Mouse (Mus musculus): ENCODE results near the gene Gm20696.

The Gm20696 gene

DNA sequence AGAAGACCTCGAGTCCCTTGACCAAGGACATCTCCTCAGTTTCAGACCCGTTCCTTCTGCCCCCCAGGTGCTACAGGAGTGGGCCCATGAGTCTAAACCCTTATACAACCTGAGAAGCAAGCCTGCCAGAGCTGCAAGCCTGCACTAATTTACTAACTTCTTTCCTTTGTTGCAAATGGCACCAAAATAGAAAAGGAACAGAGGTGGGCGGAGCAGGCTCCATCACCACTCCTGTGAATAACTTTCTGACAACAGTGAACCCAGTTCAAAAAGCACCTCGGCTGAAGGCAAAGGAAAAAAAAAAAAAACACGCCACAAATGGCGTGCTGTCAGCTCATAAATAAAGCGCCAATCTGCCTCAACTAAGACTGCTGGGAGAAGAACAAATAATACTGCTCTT lies 225.5 kb downstream of the Gm20696 start:
- no peak for DNase-seq (ENCODE audit: inconsistent ontology term)

DNA sequence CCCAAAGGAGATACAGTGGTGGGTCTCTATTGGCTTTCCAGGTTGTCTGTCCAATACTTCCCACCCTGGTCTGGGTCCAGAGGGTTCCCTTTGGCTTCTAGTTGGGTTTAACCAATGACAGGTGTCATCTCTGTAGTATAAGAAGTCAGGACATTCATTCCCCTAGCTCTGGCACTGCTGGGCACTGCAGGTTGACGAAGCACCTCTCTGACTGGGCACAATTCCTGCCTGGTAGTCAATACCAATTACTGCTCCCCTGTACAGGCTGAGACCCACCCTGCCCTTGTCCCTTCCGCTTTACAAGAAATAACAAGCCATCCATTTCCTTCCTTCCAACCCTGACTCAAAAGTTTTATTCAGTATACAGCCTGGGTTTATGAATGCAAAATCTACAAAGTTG lies 226.0 kb downstream of the Gm20696 start:
- no peak for DNase-seq (ENCODE audit: inconsistent ontology term)

DNA sequence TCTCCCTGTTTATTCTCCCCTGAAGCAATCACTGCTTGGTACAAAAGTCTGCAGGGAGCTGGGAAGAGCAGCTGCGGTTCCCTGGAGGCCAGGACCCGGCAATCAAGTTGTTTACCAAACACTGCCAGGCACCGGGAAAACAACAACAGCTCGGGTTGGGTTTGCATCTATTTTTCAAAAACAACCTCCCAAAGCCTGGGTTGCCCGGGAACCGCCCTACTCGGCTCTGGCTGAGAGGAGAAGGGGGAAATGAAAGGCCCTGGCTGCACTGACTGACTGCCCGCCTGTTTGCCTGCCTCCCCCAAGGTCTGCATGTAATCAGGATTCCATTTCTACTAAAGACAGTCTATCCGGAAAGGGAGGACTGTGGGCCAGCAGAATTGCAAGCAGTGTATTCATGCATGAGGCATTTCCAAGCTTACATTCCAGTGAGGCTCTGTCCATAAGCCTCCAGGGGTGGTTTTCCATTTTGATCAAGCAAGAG lies 226.7 kb downstream of the Gm20696 start:
- peak; percentile 86 for DNase-seq (ENCODE audit: inconsistent ontology term)

DNA sequence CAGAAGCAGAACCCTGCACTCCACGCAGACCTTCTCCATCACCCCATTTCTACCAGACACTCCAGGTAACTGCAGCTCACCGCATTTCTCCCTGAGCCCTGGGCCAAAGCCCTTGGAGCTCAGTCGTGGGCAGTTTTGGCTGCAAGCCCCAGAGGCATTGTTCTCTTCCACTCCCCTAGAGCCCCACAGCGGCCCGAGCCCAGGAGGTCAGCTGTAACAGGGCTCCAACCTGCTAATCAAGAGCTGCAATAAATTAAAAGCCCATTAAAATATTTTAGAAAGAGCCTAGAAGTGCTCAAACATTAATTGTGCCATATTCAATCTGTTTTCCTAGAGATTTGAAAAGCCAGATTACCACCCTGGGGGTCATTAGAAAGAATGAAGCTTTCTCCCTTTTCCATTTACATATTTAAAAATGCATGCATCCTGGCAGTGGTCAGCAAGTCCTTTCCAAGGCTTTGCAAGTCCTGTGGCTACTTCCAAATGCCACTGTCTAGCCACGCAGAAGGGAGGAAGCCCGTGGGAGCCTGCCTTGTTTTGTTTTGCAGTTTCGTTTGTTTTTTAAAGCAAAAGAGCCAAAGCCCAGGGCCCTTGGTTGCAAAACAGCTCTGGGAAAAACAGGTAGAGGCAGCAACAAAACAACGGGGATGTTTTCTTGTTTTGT lies 227.3 kb downstream of the Gm20696 start:
- peak; percentile 73 for DNase-seq (ENCODE audit: inconsistent ontology term)

DNA sequence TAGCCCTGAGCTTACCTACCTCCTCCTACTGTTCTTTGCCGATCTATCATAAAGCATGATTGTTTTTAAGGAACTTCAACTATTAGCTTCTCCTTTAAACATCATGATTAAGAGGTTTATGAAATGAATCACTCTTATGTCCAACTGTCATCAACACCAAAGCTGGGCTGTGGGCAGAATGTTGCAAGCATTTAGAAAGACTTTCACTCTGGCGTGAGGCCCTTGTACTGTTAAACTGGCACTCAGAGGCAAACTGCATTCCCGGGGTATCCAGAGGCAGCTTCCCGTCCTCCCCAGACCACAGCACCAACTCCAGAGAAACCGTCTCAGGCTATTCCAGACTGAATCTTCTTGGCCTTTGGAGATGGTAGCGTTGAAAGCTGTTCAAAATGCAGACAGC lies 230.2 kb downstream of the Gm20696 start:
- DNase-seq (ENCODE audit: inconsistent ontology term): peak; percentile 51

DNA sequence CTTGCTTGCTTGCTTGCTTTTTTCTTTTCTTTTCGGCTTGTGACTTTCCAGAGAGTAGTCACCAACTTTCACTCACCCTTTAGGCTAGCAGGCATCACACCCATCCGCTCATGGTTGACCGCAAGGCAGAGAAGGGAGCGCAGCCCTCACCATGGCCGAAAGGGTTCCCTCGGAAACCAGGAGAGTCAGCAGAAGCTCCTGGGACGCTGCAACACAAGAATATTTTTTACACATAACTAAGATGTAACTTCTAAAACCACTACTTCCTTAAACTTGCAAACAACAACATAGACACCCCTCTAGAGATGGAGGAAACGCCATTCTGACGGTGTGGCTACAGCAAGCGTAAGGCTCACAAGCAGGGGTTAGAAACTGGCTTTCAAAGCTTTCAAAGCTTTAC lies 231.5 kb downstream of the Gm20696 start:
- no peak for DNase-seq (ENCODE audit: inconsistent ontology term)

DNA sequence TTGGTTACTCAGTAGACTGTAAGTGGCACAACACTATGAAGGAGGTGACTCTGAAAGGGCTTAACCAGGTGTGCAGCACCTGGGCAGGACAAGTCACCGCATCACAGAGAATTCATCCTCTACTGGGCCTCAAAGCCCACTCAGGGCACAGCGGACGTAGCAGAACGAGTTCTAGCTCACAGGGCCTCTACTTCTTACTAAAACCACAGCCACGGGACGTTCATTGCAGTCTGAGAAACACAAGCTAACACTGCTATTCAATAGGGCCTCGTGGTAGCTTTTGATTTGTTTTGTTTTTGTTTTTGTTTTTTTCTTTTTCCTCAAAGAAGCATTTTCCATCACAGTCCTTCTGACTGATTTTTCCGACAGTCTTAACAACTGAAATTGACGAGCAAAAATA lies 233.6 kb downstream of the Gm20696 start:
- no peak for DNase-seq (ENCODE audit: inconsistent ontology term)

DNA sequence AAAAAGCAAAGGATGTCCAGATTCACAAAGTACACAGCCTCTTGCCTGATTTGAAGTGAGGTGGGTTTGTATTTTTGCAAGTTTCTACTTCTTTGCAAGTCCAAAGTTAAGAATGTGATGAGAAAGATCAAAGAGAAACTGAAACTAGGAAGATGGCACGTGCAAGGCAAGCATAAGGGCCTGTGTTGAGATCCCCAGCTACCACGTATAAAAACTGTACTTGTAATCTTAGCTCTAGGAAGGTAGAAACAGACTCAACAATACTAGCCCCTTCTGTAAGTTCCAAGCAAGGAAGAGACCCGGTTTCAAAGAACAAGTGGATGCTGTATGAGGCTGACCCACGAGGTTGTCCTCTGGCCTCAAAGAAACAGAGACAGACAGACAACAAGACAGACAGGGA lies 234.7 kb downstream of the Gm20696 start:
- DNase-seq (ENCODE audit: inconsistent ontology term): no peak

DNA sequence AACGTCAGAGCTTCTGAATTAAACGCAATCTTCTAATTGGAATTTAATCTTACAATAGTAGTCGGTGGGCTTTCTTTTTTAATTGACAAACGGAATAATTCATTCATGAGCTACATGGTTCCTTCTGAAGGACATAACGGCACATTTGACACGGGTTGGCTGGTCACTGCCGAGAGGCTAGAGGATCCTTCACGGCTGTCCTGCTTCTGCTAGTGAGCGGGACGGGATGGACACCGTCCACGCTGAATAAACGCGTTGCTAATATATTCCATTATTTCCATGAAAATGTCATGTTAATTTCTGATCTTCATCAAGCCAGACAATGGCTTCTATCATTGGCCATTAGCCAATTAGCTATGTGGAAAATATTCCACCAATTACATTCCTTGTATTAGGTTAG lies 236.0 kb downstream of the Gm20696 start:
- no peak for DNase-seq (ENCODE audit: inconsistent ontology term)

DNA sequence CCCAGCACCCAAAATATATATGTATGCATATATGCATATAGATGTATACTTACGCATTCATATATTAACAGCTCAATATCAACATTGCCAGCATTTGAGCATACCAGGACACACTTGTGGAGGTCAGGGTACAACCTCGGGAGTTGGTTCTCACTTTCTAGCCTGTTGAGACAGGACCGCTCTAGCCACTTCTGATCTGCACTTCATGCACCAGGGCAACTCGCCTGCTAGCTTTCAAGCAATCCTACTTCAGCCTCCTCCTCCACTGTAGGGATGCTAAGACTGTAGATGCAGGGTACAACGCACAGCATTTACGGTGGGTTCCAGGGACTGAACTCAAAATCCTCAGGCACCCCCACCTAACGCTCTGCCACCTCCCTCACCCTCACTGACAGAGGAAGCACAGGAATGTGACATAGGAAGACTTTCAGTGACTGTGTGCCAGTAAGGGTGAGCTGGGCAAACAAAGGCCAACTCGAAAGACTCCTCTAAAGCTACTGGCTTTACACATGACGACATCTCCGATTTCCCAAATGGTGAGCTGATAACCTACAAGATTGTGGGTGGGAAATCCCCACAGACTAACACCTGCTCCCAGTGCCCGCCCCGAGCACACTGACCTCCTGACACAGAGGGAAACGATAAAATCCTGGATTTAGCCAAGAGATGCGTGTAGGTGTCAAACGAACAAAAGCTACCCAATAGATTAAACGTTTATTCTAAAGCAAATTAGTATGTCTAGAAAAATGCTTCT lies 237.0 kb downstream of the Gm20696 start:
- no peak for DNase-seq (ENCODE audit: inconsistent ontology term)

DNA sequence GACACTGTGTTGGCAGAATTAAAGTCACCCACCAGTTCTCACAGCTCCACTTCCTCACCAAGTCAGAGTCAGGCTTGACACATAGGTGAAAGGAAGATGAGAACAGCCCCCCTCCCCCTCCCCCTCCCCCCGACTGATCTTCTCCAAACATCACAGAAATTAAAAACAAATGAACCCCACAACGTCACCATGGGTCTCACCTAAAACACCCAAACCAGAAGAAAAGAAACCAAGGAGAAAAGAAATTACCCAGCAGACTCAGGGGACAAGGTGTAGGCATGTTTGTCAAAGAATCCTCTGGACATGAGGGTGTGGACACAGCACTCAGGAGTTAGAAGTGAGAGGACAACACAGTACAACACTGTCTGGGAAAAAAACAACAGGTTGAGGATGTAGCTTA lies 237.6 kb downstream of the Gm20696 start:
- DNase-seq (ENCODE audit: inconsistent ontology term): no peak

DNA sequence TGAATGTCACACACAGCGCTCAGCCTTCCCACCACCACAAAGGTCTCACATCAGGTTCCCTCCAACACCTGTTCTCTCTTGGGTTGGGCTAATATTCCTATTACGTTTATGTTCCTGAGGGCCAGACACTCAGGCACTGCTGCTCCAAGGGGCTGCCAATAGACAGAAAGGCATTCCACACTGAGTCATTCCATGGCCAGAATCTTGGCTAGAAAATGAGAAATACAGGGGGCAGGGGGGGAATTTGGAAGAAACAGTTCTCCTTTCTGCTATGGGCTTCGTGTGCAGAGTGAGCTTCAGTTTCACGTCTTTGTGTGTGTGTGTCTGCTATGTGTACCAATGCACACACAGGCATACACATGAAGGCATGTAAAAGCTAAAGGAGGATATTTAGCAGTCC lies 239.3 kb downstream of the Gm20696 start:
- peak; percentile 74 for DNase-seq (ENCODE audit: inconsistent ontology term)

DNA sequence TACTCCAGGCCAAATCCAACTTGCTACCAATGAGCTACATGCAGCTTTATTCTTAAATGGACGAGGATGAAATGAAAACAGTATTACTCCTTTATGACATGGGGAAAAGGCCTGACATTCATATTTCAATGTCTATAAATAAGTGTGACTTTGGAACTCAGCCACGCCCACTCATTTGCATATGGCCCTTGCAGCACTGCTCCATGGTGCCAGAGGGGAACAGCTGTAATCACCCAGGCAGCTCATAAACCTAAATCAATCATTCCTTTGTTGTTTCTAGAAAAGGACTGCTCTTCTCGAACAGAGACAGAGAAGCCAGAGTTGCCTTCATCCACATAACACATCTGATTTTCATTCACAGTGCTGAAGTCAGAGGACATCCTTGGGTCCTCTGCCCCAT lies 241.6 kb downstream of the Gm20696 start:
- DNase-seq (ENCODE audit: inconsistent ontology term): no peak

DNA sequence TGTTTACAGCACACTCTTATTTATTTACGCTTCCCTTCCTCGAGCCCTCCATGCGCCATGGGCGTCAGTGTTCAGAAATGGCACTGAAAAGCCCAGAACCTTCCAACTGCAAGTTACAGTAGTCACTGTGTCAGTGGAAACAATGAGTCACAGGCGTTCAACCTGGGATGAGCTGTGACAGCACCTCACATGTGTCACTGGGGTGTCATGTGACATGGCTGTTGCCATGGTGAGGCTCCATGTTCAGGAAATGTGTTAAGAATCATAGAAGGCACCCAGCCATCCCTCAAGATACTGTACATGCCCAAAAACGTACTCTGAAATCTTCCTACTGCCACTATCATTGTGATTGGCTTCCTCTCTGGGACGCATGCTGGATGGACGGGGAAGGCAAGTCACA lies 245.9 kb downstream of the Gm20696 start:
- DNase-seq (ENCODE audit: inconsistent ontology term): no peak

DNA sequence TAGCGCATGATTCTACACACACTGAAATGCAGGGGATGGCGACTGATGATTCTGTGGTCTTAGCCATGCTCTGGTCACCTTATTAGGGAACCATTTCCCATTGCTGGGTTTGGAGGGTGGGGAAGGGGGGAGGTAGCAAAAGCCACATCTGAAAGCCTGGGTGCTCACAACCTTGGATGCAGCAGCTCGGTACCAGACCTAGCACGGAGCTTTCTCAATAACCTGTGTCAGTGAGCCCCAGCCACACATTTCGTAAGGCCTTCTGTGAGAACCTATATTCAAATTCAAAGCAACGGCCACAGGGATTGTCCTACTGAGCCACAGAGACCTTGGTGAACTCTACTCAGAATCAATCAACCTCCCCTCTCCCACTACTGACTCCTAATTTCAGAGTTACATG lies 254.0 kb downstream of the Gm20696 start:
- DNase-seq (ENCODE audit: inconsistent ontology term): no peak

DNA sequence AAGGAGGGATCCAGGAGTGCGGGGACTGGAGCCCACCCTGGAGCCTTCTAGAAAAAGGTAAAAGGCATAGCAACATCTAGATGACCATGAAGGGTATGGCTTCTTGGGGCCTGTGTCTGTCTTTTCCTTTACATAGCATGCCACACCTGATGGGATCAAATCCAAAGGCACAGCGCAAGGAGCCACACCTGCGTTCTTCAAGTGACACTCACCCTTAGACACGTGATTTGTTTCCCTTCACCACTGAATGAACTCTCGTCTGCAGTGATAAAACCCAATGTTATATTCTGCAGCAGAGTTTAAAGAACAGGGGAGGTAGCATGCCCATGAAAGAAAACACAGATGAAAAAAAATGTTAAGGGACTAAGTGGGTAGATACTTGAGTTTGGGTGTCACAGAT lies 257.0 kb downstream of the Gm20696 start:
- no peak for DNase-seq (ENCODE audit: inconsistent ontology term)

DNA sequence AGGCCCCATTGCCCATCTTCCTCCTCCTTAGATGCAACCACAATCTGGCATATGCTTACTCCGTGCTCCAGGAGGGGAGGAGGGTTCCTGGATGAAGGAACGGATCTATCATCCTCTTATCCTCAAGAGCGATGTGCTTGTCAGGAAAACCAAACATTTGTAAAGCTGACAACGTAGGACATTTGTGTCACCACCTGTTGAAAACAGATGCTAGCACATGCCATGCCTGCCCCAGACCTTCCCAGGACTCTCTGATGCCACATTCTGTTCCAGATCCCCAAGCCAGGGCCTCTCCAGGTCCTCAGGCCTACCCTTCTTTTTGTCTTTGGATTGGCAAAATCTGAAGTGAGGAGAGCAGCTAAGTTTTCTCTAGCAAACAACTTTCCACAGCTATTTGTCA lies 257.7 kb downstream of the Gm20696 start:
- no peak for DNase-seq (ENCODE audit: inconsistent ontology term)

DNA sequence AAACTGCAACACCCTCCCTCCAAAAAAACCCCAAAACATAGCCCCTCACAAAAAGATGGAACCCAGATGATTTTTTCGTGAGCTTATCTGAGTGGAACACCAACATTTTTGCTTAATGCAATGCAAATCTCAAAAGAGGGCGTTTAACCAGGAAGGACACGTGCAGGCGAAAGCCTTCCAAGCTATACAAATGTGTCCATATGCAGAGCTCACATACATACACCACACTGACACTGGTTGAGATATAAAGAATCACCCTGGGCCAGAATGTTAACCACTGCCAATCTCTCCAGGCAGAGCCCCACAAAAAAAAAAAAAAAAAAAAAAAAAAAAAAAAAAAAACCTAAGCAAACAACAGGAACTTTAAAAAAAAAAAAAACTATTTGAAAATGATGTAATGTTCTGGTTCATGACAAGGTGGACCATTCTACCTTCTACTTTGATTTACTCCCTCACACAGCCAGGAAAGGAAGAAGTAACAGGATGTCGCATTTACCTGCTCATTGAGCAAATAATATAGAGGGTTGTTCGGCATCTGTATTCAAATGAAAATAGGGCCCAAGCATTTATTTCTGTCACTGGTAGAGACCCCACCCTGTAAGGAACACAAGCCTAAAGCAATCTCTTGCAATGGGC lies 262.7 kb downstream of the Gm20696 start:
- DNase-seq (ENCODE audit: inconsistent ontology term): no peak

DNA sequence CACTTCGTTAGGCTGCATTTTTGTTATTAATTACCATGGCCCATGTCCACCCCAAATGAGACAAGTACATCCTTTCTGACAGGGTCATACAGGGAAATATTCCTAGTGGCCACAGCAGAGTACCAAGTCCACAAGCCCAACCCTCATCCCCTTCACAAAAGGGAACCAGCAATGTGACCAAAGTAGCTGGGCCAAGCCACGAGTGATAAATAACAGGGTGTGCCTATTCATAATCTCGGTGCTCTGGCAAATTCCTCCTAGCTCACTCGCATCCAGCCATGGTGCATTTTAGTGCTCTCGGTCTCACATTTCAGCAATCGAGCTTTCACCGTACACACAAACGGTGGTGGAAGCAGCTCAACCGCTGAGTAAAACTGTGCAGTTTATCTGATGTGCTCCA lies 263.7 kb downstream of the Gm20696 start:
- DNase-seq (ENCODE audit: inconsistent ontology term): peak; percentile 14

DNA sequence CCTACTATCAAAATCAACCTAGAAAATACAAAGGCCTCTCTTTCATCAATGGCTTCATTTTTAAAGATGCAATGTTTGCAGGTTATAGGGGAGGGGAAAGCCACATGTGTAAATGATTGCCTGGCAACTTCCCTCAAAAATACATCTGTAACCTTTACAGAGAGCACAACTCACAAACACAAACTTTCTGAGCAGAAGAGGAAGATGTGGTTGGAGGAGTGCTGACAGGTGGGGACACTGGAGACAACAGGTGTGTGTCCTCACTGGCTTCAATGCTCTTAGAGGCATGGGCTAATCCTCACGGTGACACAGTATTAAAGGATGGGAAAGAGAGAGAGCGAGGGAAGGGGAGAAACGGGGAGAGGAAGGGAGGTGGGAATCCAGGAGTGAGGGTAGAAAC lies 264.2 kb downstream of the Gm20696 start:
- no peak for DNase-seq (ENCODE audit: inconsistent ontology term)

DNA sequence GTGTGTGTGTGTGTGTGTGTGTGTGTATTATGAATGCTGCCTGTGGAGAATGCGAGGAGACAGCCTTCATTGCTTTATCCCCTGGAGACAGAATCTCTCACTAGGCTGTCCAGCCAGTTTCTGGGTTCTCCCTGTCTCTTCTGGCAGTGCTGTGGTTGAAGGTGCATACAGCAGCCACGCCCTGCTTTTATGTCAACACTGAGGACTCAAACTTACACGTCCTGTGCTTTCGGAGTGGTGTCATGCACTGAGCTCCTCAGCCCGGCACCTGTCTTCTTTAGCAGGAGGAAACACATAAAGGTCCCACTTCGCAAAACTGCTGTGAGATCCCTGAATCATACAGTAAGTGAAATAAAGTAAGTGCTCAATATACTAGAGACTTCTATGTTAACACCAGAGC lies 264.8 kb downstream of the Gm20696 start:
- no peak for DNase-seq (ENCODE audit: inconsistent ontology term)

DNA sequence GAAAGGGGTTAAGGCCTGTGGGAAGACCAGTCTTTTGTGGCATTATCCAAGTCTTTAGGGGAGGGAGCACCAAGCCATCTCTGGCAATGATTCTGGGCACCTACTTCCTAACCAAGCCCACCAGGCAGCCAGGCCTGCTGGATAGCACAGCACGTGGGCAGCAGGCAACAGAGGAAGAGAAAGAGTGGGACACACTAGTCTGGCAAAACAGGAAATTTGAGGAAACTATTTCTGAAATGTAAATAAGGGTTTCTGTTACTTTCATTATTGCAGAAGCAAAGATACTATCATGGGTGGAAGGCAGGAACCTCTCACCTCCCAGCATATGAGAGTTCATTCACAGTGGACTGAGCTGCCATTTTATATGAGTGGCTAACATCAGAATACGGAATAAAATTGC lies 265.4 kb downstream of the Gm20696 start:
- DNase-seq (ENCODE audit: inconsistent ontology term): no peak

DNA sequence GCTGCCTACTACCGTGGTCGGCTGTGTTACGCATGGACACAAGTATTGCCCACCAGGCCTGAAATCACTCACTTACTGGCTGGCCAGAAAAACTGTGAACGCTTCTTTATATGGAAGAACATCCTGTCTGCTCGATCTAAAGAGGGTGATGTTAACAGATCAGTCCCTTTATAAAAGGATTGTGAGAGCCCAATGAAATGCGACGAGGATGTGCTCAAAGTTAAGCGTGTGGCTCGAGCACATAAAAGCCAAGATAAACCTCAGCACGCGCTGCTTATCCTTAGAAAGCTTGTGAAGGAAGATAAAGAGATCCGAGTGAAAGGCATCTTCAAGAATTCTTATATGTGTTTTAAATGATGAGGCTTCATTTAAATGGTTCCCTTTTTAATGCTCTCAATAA lies 270.9 kb downstream of the Gm20696 start:
- no peak for DNase-seq (ENCODE audit: inconsistent ontology term)
